Mouse (Mus musculus): ENCODE measurements around the gene Krt7. TPM values are rescaled to one million over a fixed set of nuclear protein-coding genes. Genes with fewer than 3 reads are reported as not detected.
A peak's percentile ranks its signal among the peaks of the same experiment; 100 is the strongest.

Gene Krt7
- polyA plus RNA-seq, 1 experiment: 50.9 TPM

DNA sequence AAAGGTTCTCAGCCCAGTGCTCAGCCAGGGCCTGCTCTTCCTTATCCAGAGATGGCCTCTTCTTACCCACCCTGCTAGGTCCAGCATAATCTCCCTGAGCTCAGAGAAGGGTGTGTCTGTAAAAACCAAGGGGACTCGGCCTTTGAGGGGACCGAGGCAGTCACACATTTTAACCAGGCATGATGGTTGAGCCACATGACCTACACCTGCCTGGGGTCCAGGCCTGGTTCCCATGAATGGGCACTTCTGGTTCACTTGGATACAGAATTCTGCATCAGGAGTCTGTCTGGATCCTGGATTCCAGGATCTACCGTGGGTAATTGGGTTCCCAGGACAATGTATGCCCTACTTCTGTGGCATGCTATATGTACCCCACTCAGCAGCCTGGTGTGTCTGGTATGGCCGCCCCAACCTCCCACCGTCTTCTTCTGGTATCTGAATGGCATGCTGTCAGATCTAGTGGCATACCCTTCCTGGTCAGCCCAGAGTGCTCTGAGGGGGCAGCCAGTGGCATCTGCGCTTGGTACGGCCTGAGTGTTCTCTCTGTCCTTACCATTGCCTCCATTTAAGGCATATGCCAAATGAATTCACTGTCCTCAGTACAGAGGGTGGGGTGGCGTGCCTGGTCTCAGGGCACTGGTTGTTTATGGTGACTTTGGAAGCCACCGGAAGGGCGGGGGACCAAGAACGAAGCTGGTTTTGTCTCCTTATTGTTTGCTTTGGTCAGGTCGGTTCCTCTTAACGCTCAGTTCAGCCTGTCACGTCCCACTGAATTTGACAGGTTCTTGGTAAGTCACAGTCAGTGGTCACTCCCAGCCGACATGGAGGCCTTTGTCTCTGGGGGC lies 39.5 kb upstream of the Krt7 start:
- Histone ChIP-seq H3K36me3 (ENCODE audit: control insufficient read depth, insufficient read depth, low read length) (no peaks in the 10 kb centered on the region), H3K4me3 (ENCODE audit: insufficient read depth, low read depth, low read length) (no peak overlapping the region), H3K27me3 (replicated peaks; ENCODE audit: control insufficient read depth, insufficient read depth, low read length) (no peaks in the 10 kb centered on the region), H3K27ac (ENCODE audit: insufficient read depth, low read depth, low read length) (peak overlapping the region; percentile 58), H3K4me1 (ENCODE audit: control insufficient read depth, insufficient read depth, low read length) (peaks cover 21% of the 10 kb centered on the region)
- DNase-seq: peak; percentile 76
- WGBS: 67% methylated on average over 15 of the region's 15 CpGs
- TF ChIP-seq POLR2A (IDR thresholded peaks at IDR 0.05; ENCODE audit: low read depth, low read length) (no peak), CTCF (conservative IDR thresholded peaks at IDR 0.05; ENCODE audit: insufficient read depth, insufficient read length, low read depth, low read length) (no peak)

DNA sequence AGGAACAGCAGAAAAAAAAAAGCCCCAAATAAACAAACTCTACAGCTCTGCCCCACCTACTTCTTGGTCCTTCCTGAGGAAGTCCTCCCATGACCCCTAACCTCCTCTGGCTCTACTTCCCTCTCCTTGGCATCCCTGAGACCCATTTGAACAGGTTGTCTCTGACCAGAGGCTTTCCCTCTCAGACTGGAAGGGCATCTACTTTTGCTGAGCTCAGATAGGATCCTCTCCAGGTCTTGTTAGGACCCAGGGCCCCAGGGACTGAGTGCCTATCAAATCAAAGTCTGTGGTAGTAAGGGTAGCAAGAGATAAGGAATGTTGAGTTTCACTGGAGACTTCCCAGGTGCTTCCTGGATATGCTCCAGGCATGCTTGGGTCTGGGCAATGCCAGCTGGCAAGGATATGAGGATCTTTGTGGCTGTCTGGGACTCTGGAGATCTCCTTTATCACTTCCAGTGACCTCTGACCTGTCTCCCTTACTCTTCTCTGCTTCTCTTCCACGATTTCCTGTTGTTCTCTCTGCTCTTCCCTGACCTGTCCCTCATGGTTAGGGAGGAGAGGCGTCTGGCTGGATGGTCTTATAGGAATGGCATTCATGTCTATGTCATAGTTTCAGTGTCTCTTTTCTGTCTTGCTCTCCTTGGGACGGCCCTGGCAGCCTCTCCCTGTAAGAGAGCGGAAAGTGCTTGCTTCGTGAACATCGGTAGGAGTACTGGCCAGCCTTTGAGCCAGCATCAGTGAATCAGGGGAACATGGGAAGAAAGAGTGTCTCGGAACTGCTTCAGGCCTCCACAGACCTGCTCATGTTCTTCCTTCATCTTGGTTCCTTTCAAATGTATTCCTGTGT lies 38.5 kb upstream of the Krt7 start:
- Histone ChIP-seq H3K4me1 (ENCODE audit: control insufficient read depth, insufficient read depth, low read length) (peaks cover 29% of the 10 kb centered on the region), H3K4me3 (ENCODE audit: insufficient read depth, low read depth, low read length) (no peak overlapping the region), H3K36me3 (ENCODE audit: control insufficient read depth, insufficient read depth, low read length) (no peaks in the 10 kb centered on the region), H3K27ac (ENCODE audit: insufficient read depth, low read depth, low read length) (peak overlapping the region; percentile 43), H3K27me3 (replicated peaks; ENCODE audit: control insufficient read depth, insufficient read depth, low read length) (no peaks in the 10 kb centered on the region)
- WGBS: 60% methylated on average over 7 of the region's 7 CpGs
- DNase-seq: peak; percentile 81
- TF ChIP-seq POLR2A (IDR thresholded peaks at IDR 0.05; ENCODE audit: low read depth, low read length) (no peak), CTCF (conservative IDR thresholded peaks at IDR 0.05; ENCODE audit: insufficient read depth, insufficient read length, low read depth, low read length) (no peak)

DNA sequence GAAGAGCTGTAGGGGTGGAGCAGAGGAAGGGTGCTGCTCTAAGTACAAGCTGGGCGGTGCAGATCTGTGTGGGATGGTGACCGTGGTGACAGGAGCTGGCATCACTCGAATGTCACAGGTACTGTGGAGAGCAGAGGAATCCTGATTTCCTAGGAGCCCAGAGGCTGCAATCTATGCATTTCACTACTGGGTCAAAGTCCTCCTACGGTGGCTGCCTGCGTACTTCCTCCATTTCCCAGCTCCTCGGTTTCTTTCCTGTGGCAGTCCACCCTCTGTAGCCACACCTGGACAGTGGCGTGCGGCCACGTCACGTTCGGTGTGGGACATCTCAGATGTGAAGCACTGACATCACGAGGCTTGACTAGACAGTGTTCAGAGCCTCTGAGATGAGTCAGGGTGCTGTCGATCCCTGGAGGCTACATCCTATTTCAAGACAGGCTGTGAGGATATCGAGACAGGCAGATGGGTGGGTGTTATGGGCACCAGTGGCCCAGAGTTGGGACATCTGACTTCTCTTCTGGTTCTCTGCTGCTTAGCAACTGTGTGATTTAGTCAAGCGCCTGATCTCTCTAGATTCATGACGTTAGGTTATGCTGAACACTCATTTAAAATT lies 37.5 kb upstream of the Krt7 start:
- Histone ChIP-seq H3K27me3 (replicated peaks; ENCODE audit: control insufficient read depth, insufficient read depth, low read length) (no peaks in the 10 kb centered on the region), H3K27ac (ENCODE audit: insufficient read depth, low read depth, low read length) (no peak overlapping the region), H3K36me3 (ENCODE audit: control insufficient read depth, insufficient read depth, low read length) (no peaks in the 10 kb centered on the region), H3K4me3 (ENCODE audit: insufficient read depth, low read depth, low read length) (no peak overlapping the region), H3K4me1 (ENCODE audit: control insufficient read depth, insufficient read depth, low read length) (peaks cover 29% of the 10 kb centered on the region)
- 80% methylated on average over 16 of the region's 16 CpGs for WGBS
- TF ChIP-seq CTCF (conservative IDR thresholded peaks at IDR 0.05; ENCODE audit: insufficient read depth, insufficient read length, low read depth, low read length) (no peak), POLR2A (IDR thresholded peaks at IDR 0.05; ENCODE audit: low read depth, low read length) (no peak)
- DNase-seq: no peak

DNA sequence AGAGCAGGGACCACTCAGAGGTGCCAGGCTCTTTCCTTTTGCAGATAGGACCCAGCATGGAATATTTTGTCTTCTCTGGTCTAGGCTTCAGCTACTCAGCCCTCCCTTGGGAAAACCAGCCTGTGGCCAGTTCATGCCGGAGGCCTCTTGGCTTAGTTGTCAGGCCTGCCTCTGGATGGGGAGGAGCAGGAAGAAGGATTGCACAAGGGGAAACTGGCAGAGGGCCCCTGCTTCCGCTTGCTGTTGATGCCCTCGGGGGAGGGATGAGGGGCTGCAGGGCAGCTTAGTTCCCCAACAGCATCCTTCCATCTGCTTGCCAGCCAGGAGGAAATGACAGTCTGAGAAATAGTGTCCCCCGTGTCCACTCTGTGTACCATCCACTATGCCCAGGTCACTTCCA lies 36.0 kb upstream of the Krt7 start:
- H3K27ac ChIP-seq (ENCODE audit: insufficient read depth, low read depth, low read length): peak overlapping the region; percentile 21; the same call in 1 of the 2 replicates
- peak; percentile 83 for DNase-seq

DNA sequence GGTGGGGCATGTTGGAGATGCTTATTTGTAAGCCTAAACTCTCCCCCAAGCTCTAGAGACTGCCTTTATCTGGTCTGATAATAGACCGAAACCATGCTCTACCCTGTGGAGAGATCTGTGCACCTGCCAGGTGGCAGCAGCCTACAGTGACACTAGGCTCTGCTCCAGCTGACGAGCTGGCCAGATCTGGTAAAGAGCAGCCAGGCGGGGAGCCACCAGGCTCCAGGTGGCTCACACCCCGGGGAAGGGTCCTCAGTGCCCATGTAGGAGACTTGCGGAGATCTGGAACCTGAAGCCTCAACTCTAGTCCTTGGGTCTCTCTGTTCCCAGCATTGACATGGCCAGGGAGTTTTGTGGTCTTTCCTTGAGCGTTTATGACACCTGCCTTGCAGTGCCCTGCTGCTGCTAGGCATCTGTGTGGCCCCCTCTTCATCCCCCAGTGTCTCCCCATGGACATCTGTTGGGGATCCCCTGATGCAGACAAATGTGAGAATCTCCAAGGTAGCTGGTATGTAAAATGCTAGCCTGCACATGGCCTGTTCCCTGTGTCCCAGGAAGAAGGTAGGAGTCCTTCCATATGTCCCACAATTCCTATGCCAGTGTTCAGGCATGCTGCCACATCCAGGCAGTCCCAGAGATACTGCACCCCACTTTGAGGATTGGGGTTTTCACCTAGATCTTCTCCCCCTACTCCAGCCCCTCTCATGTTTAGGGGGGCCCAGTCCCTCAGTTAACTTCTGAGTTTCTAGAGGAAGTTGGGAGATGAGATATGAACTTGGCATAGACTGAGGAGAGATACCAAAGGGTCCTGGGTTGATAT lies 34.7 kb upstream of the Krt7 start:
- H3K4me1 ChIP-seq (ENCODE audit: control insufficient read depth, insufficient read depth, low read length): peaks cover 29% of the 10 kb centered on the region
- peak overlapping the region; percentile 21; the same call in 1 of the 2 replicates for H3K27ac ChIP-seq (ENCODE audit: insufficient read depth, low read depth, low read length)
- H3K27me3 ChIP-seq (replicated peaks; ENCODE audit: control insufficient read depth, insufficient read depth, low read length): no peaks in the 10 kb centered on the region
- no peak overlapping the region for H3K4me3 ChIP-seq (ENCODE audit: insufficient read depth, low read depth, low read length)
- 74% methylated on average over 6 of the region's 6 CpGs for WGBS
- no peak for DNase-seq
- TF ChIP-seq POLR2A (IDR thresholded peaks at IDR 0.05; ENCODE audit: low read depth, low read length) (no peak), CTCF (conservative IDR thresholded peaks at IDR 0.05; ENCODE audit: insufficient read depth, insufficient read length, low read depth, low read length) (no peak)
- no peaks in the 10 kb centered on the region for H3K36me3 ChIP-seq (ENCODE audit: control insufficient read depth, insufficient read depth, low read length)

More for the DNA sequence above, 36.0 kb upstream of the Krt7 start:
- Histone ChIP-seq H3K4me3 (ENCODE audit: insufficient read depth, low read depth, low read length) (no peak overlapping the region), H3K27me3 (replicated peaks; ENCODE audit: control insufficient read depth, insufficient read depth, low read length) (no peaks in the 10 kb centered on the region), H3K36me3 (ENCODE audit: control insufficient read depth, insufficient read depth, low read length) (no peaks in the 10 kb centered on the region), H3K4me1 (ENCODE audit: control insufficient read depth, insufficient read depth, low read length) (peaks cover 29% of the 10 kb centered on the region)
- TF ChIP-seq CTCF (conservative IDR thresholded peaks at IDR 0.05; ENCODE audit: insufficient read depth, insufficient read length, low read depth, low read length) (no peak), POLR2A (IDR thresholded peaks at IDR 0.05; ENCODE audit: low read depth, low read length) (no peak)
- WGBS: 52% methylated on average over 4 of the region's 4 CpGs

DNA sequence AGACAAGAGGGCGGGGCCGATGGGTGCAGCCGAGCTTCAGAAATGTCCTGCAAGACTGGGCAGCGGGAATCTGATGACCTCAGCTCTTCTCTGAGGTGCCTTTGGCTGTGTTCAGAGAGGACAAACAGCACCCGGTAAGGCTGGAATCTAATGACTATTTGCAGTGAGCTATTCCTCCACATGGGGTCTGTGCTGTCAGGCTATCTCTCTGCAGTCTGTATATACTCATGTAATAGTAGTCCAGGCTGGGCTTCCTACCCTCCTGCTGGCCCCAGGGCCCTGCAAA lies 34.1 kb upstream of the Krt7 start:
- DNase-seq: peak; percentile 66
- WGBS: 35% methylated on average over 5 of the region's 5 CpGs
- H3K36me3 ChIP-seq (ENCODE audit: control insufficient read depth, insufficient read depth, low read length): no peaks in the 10 kb centered on the region
- TF ChIP-seq POLR2A (IDR thresholded peaks at IDR 0.05; ENCODE audit: low read depth, low read length): no peak
- no peak for TF ChIP-seq CTCF (conservative IDR thresholded peaks at IDR 0.05; ENCODE audit: insufficient read depth, insufficient read length, low read depth, low read length)
- no peak overlapping the region for H3K27ac ChIP-seq (ENCODE audit: insufficient read depth, low read depth, low read length)
- H3K27me3 ChIP-seq (replicated peaks; ENCODE audit: control insufficient read depth, insufficient read depth, low read length): no peaks in the 10 kb centered on the region
- H3K4me1 ChIP-seq (ENCODE audit: control insufficient read depth, insufficient read depth, low read length): peaks cover 25% of the 10 kb centered on the region
- H3K4me3 ChIP-seq (ENCODE audit: insufficient read depth, low read depth, low read length): no peak overlapping the region
